Mouse (Mus musculus): ENCODE results near the gene Rexo1.

Gene Rexo1

DNA sequence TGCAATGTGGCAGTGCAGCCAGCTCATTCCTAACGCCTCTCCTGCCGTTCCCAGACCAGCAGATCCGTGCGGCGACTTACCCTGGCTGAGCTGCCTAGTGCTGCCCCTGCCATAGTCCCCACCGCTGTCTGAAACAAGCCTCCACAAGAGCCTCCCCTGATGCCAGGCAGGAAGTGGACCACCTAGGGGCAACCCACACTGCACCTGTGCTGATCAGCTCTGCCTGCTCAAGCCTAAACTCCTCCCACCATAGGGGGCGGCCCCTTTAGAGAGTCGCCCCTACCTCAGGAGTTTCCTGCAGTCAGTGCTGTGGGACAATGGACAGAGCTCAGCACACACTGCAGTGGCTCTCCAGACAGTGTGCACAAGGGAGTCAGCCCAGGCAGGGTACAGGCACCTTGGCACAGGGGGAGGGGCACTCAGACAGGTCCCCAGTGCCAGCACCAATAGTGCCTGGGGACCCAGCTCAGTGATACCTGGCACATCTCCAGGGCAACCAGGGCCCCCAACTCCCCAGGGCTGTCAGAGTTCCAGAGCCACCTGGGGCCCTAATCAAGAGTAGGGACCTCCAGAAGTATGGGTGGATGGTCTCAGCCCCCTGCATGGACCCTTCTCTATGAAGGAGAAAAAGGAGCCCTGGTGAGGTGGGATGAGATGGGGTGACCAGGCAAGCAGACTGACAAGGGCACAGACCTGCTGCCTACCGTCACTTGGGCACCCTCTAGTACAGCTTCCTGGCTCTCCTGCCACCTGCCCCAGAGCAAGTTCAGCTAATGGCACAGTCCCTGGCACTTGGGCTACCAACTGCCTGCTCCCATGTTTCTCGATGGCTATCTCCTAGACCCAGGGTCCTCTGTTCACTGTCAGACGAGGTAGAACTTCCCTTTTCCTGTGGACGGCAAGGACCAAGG is 23.5 kb upstream of the Rexo1 start:
- no peak for DNase-seq

DNA sequence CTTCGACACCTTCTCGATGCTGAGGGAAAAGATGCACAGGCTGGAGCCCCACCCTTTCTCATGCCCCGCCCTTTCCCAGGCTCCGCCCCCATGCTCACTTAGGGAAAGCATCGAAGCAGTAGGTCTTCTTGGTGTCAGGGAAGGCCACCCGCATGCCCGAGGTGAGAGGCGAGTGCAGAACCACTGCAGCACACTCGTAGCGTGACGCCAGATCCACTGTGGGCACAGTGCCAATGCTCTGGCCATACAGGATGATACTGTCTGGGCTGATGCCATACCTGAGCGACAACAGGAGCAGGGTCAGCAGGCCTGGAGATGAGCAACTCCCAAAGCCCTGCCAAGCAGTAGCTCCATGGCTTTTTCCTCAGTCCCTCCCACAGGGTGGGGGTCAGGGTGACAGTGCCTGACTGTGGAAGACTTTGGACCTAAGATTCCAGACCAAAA is 22.7 kb upstream of the Rexo1 start:
- no peak for DNase-seq

DNA sequence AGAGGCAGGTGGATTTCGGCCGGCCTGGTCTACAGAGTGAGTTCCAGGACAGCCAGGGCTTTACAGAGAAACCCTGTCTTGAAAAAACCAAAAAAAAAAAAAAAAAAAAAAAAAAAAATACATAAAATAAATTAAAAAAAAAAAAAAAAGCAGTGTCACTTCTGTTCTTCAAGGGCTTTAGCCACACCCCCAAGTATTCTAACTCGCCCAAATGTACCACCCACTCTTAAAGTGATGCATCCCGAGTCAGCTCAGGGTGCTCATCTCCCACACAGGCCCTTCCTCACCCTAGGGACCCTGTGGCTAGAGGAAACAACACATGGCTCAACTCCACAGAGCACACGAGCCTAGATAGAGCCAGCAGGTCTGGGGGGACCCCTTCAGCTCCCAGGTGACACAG is 21.7 kb upstream of the Rexo1 start:
- no peak for DNase-seq

DNA sequence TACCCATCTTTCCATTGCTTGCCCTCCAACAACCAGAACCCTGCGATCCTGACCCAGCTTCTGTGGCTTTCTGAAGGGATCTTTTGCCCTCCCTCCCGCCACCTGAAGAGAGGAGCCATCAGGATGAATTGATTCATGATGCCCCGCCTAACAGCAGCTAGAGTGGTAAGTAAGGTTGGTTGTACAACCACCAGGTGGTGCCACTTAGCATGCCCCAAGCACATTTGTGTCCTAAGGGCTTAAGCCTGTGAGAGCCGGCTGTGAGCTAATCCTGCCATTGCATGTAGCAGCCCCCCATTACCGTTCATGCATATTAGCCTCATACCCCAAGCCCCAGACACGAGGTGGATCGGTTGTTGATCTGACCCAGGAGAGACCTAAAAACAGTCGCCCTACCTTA is 17.6 kb upstream of the Rexo1 start:
- DNase-seq, result no peak

DNA sequence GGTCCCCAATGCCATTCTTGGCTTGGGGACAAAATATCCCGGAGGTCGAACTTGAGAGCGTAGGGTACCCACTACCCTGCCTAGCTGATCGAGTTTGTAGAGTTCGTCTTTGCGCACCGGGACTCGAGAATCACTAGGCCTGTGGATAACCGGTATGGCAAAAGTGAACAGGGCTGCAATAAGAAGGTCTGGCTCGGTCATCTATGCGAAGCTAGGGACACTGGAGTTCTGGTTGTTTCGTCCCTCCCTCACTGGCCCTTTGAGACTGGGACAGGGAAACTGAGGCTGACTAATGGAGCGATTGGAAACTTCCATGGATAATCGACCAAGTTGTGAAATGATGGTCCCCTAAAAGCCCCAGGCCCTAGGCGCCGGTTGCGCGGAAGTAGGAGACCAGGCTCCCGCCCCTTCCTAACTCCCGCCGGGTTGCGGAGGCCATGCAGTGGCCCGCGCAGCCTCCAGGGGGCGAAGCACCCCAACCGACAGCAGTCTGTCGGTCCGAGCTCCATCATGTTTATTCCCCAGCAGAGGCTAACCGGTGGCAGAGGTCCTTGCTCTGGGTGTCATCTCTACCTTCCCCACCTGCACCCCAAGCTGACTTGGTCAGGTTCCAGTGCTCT is 16.9 kb upstream of the Rexo1 start:
- DNase-seq, result peak; percentile 73

DNA sequence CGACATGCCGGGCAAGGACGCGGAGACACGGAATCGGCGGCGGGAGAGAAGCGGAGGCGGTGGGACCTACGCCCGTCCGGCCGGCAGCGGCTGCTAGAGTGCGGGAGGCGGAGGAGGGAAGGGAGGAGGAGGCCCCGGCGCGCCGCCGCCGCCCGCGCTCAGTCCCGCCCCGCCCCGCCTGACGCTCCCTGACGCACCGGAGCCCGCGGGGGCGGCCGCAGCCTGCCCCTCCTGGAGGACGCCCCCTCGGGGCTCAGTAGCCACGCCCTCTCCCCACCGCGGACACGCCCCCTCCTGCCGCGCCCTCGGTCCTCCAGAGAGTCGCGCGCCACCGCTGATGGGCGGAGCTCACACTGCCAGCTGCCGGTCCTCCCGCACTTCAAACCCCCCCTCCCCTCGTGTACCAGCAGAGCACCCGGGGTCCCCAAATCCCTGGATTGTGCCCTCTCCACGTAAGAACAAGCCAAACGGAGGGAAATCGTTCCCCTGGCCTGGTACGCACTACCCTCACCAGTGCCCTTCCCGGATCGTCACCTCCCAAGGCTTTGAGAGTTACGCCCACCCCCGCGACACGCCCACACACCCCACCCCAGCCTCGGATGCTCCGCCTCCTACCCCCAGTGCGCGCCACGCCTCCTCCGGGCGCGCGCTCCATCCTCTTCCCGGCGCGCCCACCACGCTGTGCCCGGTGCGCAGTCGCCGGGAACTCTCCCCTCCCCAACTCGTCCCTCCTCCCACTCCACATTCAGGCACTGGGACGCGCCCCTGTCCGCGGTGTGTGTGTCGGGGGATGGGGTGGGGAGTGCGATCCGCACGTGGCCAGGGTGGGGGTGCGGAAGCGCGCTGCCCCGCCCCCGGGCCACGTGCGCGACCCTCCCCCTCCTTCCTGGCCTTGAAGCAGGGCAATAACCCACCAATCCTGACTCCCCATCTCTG is 16.1 kb upstream of the Rexo1 start, which contains the start of gene Klf16:
Klf16 (minus strand) TSS at position 127 of the 936 bp plus-strand sequence.
- peak; percentile 90 for DNase-seq

DNA sequence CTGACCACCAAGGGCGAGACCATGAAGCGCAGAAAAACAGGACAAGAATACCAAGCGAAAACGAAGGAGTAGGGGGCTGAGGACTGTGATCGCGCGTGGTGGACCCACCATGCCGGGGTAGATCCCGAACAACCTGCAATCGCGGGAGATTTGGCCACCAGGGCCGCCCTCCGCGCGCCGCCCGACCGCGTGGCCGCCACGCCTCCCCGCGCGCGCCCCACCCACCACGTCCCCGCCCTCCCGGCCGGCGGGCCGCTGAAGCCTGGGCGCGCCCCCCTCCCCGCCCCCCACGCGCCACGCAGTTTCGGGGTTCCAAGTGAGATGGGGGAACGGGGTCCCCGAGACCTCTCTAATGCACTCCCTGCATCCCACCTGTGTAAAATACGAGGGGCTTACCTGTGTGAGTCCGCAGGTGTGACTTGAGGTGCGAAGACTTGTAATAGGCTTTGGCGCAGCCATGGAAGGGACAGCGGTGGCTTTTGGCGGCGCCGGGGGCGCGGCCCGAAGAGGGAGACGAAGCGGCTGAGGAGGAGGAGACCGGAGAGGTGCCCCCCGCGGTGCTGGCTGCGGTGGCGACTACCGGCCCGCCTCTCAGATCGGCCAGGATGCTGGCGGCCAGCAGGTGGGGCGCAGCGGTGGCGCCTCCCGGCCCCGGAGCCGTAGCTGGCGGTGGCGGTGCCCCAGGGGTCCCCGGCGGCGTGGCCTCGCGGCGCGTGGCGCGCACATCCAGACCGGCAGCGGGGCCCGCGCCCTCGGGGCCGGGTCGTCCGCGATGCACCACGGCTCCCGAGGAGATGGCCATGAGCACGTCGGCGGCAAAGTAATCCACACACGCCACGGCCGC is 15.2 kb upstream of the Rexo1 start:
- DNase-seq, result peak; percentile 70

DNA sequence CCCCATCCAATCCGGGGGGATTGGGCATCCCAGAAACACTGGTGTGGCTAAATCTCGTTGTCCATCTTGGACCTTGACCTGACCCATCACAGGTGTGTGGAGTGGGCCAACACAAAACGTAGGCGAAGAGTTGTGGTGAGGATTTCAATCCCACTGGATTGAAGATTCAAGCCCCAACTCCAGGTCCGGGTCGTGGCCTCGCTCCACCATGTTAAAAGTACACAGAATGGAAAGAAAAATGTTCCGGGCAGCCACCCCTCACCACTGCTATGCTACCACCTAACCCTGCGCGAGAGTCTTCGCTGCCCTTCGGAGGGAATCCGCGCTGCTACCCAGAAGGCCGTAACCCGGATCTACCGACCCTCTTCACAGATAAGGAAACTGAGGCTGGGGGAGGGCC is 14.6 kb upstream of the Rexo1 start:
- no peak for DNase-seq

DNA sequence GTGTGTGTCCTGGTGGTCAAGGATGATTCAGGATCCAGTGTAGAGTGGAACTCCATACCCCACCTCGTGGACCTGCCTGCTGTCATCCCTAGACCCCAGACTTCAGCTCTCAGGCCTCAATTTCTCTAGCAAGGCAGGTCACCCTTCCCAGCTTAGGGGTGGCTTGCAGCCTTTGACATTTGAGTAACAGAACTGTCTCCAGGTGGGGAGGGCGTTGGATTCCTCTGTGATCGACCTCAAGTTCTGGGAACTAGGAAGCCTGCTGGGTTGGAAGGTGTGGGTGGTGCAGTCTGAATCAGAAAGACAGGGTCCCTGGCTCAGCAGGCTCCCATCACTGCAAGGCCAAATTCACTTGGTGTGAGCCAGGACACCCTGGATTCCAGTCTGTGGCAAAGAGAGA is 13.5 kb upstream of the Rexo1 start:
- DNase-seq, result no peak

DNA sequence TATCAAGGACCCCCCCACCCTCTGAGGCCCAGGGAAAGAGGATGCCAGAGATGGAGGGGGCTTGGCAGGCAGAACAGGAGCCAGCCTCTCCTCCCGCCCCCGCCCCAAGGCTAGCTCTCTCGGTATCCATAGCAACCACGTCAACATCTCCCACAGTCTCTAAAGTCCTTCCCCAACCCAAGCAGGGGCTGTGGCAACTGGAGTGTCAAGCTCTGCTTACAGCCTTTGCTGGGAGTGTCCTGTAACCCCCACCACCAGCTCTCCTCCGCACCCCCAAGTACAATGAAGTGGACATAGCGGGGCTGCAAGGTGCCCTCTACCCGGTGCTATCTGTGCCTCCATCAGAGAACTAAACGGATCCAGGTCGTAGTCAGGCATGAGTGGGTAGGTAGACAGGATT is 12.6 kb upstream of the Rexo1 start:
- no peak for DNase-seq

DNA sequence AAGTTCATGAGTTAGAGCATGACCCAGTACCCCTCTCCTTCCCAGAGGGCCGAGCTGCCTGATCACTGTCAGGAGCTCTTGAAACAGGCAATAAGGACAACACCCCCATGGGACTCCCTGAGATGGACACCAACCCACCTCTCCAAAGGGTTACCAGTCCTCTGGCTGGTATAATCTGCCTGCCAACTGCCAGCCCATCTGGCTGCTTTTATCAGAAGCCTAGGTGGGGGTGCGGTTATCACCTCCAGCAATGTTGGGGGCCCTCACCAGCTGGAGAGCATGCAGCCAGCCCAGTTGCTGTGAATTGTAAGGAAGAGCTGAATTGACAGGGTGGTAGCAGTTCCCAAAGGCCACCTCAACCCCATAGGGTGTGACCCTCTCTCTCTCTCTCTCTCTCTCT is 11.1 kb upstream of the Rexo1 start:
- no peak for DNase-seq

DNA sequence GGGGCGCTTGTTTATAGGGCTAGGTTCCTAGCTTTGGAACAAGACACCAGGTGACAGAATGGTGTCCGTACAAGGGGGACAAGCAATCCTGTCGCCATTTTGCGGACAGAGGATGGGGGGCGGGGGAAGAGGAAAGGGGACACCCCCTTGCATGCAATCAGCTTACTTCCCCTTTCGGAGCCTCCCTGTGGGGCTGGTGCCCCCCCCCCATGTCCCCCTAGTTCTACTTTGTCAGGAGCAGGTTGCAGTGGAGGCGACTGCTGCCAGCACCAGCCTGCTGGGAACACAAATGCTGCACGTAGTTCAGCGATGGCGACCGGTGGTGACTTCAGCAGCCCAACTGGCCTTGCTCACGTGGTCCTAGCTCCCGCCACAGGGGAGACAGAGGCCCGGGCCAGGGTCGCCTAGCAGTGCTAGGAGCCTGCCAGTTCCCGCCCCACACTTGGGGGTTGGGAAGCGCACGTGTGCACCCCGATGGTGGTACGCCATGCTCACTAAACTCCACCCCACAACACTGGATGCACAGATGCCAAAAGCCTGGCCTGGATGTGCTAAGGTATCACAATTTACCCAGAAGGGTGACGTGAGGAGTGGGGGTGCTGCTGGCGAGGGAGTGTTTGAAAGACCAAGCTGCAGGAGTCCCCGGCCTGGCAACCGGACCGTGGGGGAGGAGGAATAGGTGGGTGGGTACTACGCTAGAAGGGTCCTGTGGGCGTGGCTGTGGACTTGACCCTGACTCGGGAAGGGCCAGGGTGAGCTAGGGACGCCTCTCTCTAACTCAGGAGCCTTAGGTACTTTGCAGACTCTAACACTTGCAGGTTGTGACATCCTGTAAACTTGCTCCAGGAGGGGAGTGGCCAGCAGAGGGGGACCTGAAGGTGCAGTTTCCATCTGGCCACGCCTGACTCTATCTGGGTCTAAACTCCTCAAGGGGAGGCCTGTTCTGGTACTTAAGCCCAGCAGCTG is 9.8 kb upstream of the Rexo1 start:
- no peak for DNase-seq

DNA sequence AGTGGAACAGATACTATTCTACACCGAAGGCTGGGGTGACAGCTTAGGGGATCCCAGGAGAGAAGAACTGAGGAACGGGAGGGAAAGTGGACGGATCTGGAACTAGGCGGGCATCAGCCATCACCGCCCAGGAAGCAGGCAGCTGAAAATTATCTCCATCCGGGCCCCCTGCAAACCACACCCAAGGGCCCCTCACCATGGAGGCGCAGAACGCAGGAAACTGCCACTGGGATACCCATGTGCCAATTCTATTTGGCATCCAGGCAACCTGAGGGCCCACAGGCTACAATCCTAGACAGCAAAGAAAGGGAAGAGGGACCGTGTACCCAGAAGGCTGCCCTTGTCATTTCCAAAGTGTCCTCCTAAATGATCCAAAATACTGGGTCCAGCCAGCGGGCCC is 9.1 kb upstream of the Rexo1 start:
- no peak for DNase-seq

DNA sequence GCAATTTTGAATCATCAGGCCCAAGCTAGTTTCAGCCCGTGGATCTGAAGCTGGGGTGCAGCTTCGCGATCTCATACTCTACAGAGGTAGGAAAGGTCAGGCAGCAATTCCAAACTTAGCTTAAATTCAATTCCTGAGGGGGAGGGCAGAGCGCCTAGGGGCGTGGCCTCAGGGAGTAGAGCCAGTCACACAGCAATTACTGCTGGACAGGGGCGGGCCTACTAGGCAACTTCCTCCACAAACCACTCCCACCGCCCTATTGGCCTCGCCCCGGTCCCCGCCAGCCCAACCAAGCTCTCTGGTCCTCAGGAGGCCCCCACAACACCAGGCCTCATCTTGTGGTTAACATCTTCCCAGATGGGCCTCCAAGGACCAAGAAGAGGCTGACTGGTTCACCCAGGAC is 8.3 kb upstream of the Rexo1 start:
- DNase-seq, result no peak

DNA sequence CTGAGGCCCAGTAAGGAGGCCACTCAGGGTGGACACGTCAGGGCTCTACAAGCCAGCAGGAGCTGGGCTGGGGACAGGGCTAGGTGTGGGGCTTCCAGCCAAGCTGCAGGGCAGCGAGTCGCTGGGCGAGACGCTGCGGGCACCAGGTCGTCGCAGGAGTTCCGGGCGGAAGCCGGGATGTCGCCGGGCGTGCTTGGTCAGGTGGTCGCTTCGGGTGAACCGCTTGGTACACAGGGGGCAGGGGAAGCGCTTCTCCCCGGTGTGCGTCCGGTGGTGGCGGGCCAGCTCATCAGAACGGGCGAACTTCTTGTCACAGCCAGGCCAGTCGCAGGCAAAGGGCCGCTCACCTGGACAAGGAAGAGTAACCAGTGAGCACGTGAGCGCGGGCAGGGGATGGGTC is 7.5 kb upstream of the Rexo1 start:
- DNase-seq, result no peak

DNA sequence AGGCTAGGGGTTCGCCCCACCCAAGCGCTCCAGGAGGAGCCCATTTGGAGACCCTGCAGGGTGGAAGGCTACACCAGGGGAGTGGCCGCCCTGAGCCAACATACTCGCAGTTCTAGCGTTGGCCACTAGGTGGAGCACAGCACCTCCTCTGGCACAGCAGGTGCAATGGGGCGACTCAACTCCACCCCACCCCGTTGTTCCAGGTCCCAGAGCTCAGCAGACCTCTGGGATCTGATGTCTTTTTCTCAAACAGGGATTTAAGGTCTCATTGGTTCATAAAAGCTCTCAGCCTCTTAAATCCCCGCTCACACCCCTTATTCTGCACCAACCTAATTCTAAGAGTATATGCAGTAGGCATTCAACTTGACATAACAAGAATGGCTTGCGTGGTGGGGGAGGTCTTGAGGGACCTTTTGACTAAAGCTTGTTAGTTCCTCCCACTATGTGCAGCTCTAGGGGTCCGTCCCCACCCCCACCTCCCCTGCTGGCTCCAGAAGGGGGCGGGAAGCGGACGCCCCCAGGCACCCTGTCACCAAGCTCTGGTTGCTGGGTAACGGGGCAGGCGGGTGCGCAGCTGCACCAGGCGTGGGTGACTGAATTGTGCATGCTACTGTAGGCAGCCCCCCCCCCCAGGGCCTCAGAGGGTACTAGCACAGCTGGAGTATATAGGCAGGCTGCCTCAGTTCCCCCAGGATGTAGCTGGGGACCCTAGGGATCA is 5.2 kb upstream of the Rexo1 start:
- DNase-seq, result peak; percentile 86

DNA sequence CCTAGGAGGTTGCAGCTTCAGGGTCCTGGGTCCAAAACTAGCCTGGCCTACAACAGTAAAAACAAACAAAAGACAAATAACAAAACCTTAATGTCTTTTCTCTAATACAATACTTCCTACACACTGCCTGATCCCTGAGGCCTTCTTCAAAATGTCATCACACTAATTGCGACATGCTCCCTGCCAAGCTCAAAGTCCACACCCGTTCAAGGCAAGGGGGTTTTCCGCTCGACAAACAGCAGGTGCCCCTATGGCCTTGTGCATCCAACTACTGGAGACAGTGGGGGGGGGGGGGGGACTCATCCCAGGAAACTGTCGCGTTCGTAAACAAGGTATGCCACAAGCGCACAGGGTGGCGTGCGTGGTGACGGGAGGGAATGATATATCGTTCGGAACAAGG is 739 bp downstream of the Rexo1 start:
- DNase-seq, result no peak

DNA sequence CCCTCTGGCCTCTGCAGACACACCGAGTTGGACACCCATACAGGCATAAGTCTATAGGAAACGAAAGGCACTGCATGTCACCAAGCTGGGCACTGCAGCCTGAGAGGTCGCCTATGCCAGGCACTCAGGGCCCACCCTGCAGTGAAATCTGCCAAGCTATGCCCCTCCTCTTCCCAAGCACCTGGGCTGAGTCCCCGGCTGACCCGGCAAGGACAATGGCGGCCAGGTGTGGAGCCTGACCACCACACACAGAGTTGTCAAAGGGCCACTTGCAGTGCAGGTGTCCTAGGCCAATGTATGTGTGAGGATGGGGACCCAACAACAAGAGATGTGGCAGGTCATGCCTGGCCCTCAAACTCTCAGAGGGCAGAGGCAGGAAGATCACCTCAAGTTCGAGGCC is 1.9 kb downstream of the Rexo1 start:
- no peak for DNase-seq

DNA sequence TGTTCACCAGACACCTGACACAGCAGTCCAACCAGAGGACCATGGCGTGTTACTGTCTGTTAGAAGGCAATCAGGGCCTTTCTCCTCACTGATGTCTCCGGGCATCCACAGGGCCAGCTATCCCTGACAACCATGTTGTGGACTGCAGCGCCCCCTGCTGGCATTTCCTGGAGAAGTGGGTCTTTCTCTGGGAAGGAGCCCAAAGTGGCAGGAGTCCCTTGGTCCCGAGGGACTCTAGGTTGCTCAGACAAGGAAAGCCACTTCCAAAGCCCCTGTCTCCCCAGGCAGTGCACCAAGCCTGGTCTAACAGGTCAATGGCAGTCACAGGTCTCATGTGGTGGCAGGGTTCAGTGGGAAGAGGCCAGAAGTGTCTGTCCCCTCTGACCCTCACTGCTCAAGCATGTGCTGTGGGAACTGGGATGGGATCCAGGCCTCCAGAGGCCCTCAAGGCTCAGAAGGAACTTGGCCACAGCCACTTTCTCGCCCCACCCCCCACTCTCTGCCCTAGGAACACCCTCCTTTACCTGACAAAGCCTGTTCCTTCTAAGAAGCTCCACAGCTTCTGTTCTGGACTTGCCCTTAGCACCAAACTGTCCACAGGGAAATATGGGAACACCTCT is 3.9 kb downstream of the Rexo1 start:
- DNase-seq, result peak; percentile 71

DNA sequence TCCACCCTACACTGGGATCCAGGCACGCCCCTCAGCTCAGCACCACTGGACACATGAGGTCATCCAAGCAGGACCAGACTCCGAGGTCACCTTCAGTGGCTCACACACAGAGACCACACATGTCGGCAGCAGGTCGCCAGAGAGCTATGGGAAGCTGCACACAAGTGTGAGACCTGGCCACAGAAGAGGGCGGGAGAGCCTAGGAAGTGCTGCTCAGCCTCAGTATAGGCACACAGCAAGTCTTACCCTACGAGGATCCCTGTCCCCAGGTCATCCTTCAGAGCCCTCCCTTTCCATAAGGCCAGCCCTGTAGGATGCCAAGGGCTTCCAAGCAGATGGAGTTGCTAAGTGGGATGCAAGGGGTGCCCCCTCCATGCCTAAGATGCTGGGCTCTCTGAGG is 7.4 kb downstream of the Rexo1 start:
- DNase-seq, result no peak

Measured in cerebellum, adult 11 months (tissue).